Mouse (Mus musculus) lung, postnatal 0 days (tissue): ENCODE data around the gene 1110059G10Rik. TPM values are rescaled to one million over a fixed set of nuclear protein-coding genes. Genes with fewer than 3 reads are reported as not detected.

Experiments used
- ATAC-seq: fragments of 200-750 bp; cut with Nextera tagmentation; 2 replicates; pipeline ENCODE4 v1.8.0; 2017; ENCODE audit warnings: moderate library complexity
- DNase-seq: peaks from one replicate; pipeline ENCODE4 v3.0.0-alpha.2; 2016; ENCODE audit warnings: low spot score
- H3K27ac ChIP-seq: fragments of 300-500 bp; sonication (generic); 2 replicates; pipeline ENCODE4 v1.5.1; 2014; ENCODE audit warnings: antibody characterized with exemption, mild to moderate bottlenecking, low read length, mixed read lengths
- H3K27me3 ChIP-seq: fragments of 300-500 bp; sonication (generic); replicated peaks from 2 replicates; pipeline ENCODE4 v1.6.1; 2014; ENCODE audit warnings: low read length, mixed read lengths; ENCODE audit not compliant: insufficient read depth
- H3K36me3 ChIP-seq: fragments of 300-500 bp; sonication (generic); 2 replicates; pipeline ENCODE4 v1.6.1; 2014; ENCODE audit warnings: low read length, mixed read lengths; ENCODE audit not compliant: insufficient read depth
- H3K4me1 ChIP-seq: fragments of 300-500 bp; sonication (generic); 2 replicates; pipeline ENCODE4 v1.6.1; 2014; ENCODE audit warnings: antibody characterized with exemption, low read depth, low read length, mixed read lengths; ENCODE audit not compliant: insufficient read depth
- H3K4me2 ChIP-seq: fragments of 300-500 bp; sonication (generic); replicated peaks from 2 replicates; pipeline ENCODE4 v1.6.1; 2014; ENCODE audit warnings: low read depth, mild to moderate bottlenecking, low read length, moderate library complexity, mixed read lengths
- H3K4me3 ChIP-seq: fragments of 300-500 bp; sonication (generic); 2 replicates; pipeline ENCODE4 v1.5.1; 2014; ENCODE audit warnings: low read depth, low read length
- H3K9ac ChIP-seq: fragments of 300-500 bp; sonication (generic); replicated peaks from 2 replicates; pipeline ENCODE4 v1.6.1; 2014; ENCODE audit warnings: low read depth, mild to moderate bottlenecking
- H3K9me3 ChIP-seq: fragments of 300-500 bp; sonication (generic); 2 replicates; pipeline ENCODE4 v1.6.1; 2016; ENCODE audit warnings: low read length, mixed read lengths
- CTCF ChIP-seq: IDR thresholded peaks from 2 replicates; pipeline ENCODE4 v1.5.1; 2016; ENCODE audit warnings: antibody characterized with exemption, mild to moderate bottlenecking
- EP300 ChIP-seq: IDR thresholded peaks from 2 replicates; pipeline ENCODE4 v1.6.1; 2016; ENCODE audit warnings: antibody characterized with exemption, mild to moderate bottlenecking, control low read depth
- WGBS: fragments of 180-500 bp; shearing (Covaris S2); extraction: QIAGEN DNeasy Blood & Tissue Kit; methylation state at CpG from one replicate; pipeline ENCODE4 v1.1.7; 2014; 5-methylcytosine and 5-hydroxymethylcytosine counted together
- polyA plus RNA-seq: library from polyadenylated mRNA; unstranded; fragments of >200 nt; fragmentation: Nextera tagmentation; extraction: Ambion mirVana; gene quantifications from 2 replicates; pipeline ENCODE4 v1.2.1, GENCODE M21; 2015

Gene 1110059G10Rik
- polyA plus RNA-seq, 1 experiment from 2014 or later, result 42.5 TPM

GRCm38 (mm10) chr9:122922436-122922835 lies 28.4 kb downstream of the 1110059G10Rik start:
- 0 out of 2 replicates have a peak overlapping the region, but pooled peaks have one; percentile 70 for H3K9ac ChIP-seq
- H3K4me3 ChIP-seq, result peak overlapping the region; percentile 61
- DNase-seq (peak; percentile 8), ATAC-seq (no peak)
- peaks cover 18% of the 10 kb centered on the region; the same call in 1 of the 2 replicates for H3K36me3 ChIP-seq
- H3K27me3 ChIP-seq, result no peaks in the 10 kb centered on the region
- peak overlapping the region; percentile 64 for H3K4me2 ChIP-seq
- WGBS, result 26% methylated on average over 3 of the region's 3 CpGs
- no peak overlapping the region for H3K27ac ChIP-seq
- H3K4me1 ChIP-seq, result peaks cover 7% of the 10 kb centered on the region; the same call in 1 of the 2 replicates
- TF ChIP-seq CTCF (no peak), EP300 (no peak)
- H3K9me3 ChIP-seq, result no peaks in the 10 kb centered on the region

- WGBS, result 21% methylated on average over 32 of the region's 32 CpGs
- H3K36me3 ChIP-seq, result no peaks in the 10 kb centered on the region
- H3K9me3 ChIP-seq, result no peaks in the 10 kb centered on the region
- peak overlapping the region; percentile 43 for H3K4me3 ChIP-seq
- DNase-seq (peak; percentile 88), ATAC-seq (peak; percentile 97)
- no peak for TF ChIP-seq EP300
- TF ChIP-seq CTCF, result no peak; the same call in 1 of the 2 replicates
- H3K4me1 ChIP-seq, result no peaks in the 10 kb centered on the region
- no peaks in the 10 kb centered on the region for H3K27me3 ChIP-seq
- H3K4me2 ChIP-seq, result peak overlapping the region; percentile 73
- H3K27ac ChIP-seq, result no peak overlapping the region
- peak overlapping the region; percentile 44 for H3K9ac ChIP-seq
These were observed 47.9 kb downstream of the 1110059G10Rik start for GRCm38 (mm10) chr9:122902717-122903535.

GRCm38 (mm10) chr9:122901047-122901446 lies 49.8 kb downstream of the 1110059G10Rik start:
- DNase-seq (peak; percentile 15), ATAC-seq (no peak)
- TF ChIP-seq EP300 (no peak), CTCF (no peak)
- no peak overlapping the region for H3K27ac ChIP-seq
- no peak overlapping the region for H3K4me3 ChIP-seq
- H3K9ac ChIP-seq, result no peak overlapping the region
- H3K36me3 ChIP-seq, result no peaks in the 10 kb centered on the region
- H3K4me2 ChIP-seq, result no peak overlapping the region
- no peaks in the 10 kb centered on the region for H3K4me1 ChIP-seq
- WGBS, result 80% methylated on average over 2 of the region's 2 CpGs
- H3K27me3 ChIP-seq, result no peaks in the 10 kb centered on the region
- no peaks in the 10 kb centered on the region for H3K9me3 ChIP-seq

Other genes with a start within 250 kb of the 1110059G10Rik start
- 0.05 and 0.16 TPM in 2 replicates for gene Topaz1, start 203.7 kb downstream of the 1110059G10Rik start, polyA plus RNA-seq
- gene Tcaim, start 145.5 kb downstream of the 1110059G10Rik start, polyA plus RNA-seq, result 4.7 and 5.0 TPM in 2 replicates
- 0.24 and 0.33 TPM in 2 replicates for gene Gm35549, start 107.0 kb downstream of the 1110059G10Rik start, polyA plus RNA-seq
- 21.7 and 25.4 TPM in 2 replicates for gene Zfp445, start 85.0 kb downstream of the 1110059G10Rik start, polyA plus RNA-seq
- gene Zkscan7, start 65.3 kb downstream of the 1110059G10Rik start, polyA plus RNA-seq, result 2.7 and 2.9 TPM in 2 replicates
- gene Zfp105, start 27.9 kb downstream of the 1110059G10Rik start, polyA plus RNA-seq, result 9.6 and 11.0 TPM in 2 replicates
- 3.5 and 4.6 TPM in 2 replicates for gene Kif15, start within 50 bp of the 1110059G10Rik start, polyA plus RNA-seq
- gene Tmem42, start 70.3 kb upstream of the 1110059G10Rik start, polyA plus RNA-seq, result 44.7 and 55.7 TPM in 2 replicates
- gene Tgm4, start 83.7 kb upstream of the 1110059G10Rik start, polyA plus RNA-seq, result 1.1 and 1.2 TPM in 2 replicates
- 127 and 130 TPM in 2 replicates for gene Zdhhc3, start 162.2 kb upstream of the 1110059G10Rik start, polyA plus RNA-seq
- gene Exosc7, start 162.2 kb upstream of the 1110059G10Rik start, polyA plus RNA-seq, result 139 and 145 TPM in 2 replicates
- 84.7 and 86.6 TPM in 2 replicates for gene Clec3b, start 199.9 kb upstream of the 1110059G10Rik start, polyA plus RNA-seq